Mouse (Mus musculus): ENCODE measurements around the gene Ahdc1. TPM values are rescaled to one million over a fixed set of nuclear protein-coding genes. Genes with fewer than 3 reads are reported as not detected.

Gene Ahdc1
- polyA plus RNA-seq, 1 experiment from 2014 or later = 6.1 TPM

GRCm38 (mm10) chr4:133087835-133088234 lies 76.8 kb downstream of the Ahdc1 start:
- 42% methylated on average over 8 of the region's 8 CpGs for WGBS
- DNase-seq (ENCODE audit: low spot score) = no peak
- no peak for ATAC-seq (ENCODE audit: insufficient read depth, low FRiP score, low TSS enrichment)
- Histone ChIP-seq H3K4me2 (ENCODE audit: low read depth) (no peak overlapping the region), H3K27me3 (ENCODE audit: control insufficient read depth, insufficient read depth, low read length) (peaks cover 7% of the 10 kb centered on the region), H3K9ac (ENCODE audit: low read length) (no peak overlapping the region; the same call in 1 of the 2 replicates), H3K27ac (ENCODE audit: low read depth, low read length) (no peak overlapping the region), H3K4me1 (ENCODE audit: control insufficient read depth, insufficient read depth, low read length) (peaks cover 37% of the 10 kb centered on the region), H3K36me3 (ENCODE audit: control insufficient read depth, insufficient read depth, low read length) (no peaks in the 10 kb centered on the region), H3K4me3 (ENCODE audit: low read depth, low read length) (no peak overlapping the region), H3K9me3 (ENCODE audit: control insufficient read depth, low read length) (no peaks in the 10 kb centered on the region)

- Histone ChIP-seq H3K27me3 (ENCODE audit: control insufficient read depth, insufficient read depth, low read length) (peaks cover 7% of the 10 kb centered on the region), H3K4me3 (ENCODE audit: low read depth, low read length) (no peak overlapping the region), H3K9ac (ENCODE audit: low read length) (no peak overlapping the region), H3K9me3 (ENCODE audit: control insufficient read depth, low read length) (no peaks in the 10 kb centered on the region), H3K27ac (ENCODE audit: low read depth, low read length) (no peak overlapping the region), H3K36me3 (ENCODE audit: control insufficient read depth, insufficient read depth, low read length) (no peaks in the 10 kb centered on the region), H3K4me1 (ENCODE audit: control insufficient read depth, insufficient read depth, low read length) (peaks cover 37% of the 10 kb centered on the region), H3K4me2 (ENCODE audit: low read depth) (no peak overlapping the region)
- DNase-seq (ENCODE audit: low spot score) (no peak), ATAC-seq (ENCODE audit: insufficient read depth, low FRiP score, low TSS enrichment) (no peak)
- WGBS = 87% methylated on average over 9 of the region's 9 CpGs
Observed at GRCm38 (mm10) chr4:133089319-133089718, 78.3 kb downstream of the Ahdc1 start.

- no peak for ATAC-seq (ENCODE audit: insufficient read depth, low FRiP score, low TSS enrichment)
- Histone ChIP-seq H3K4me2 (ENCODE audit: low read depth) (no peak overlapping the region), H3K4me3 (ENCODE audit: low read depth, low read length) (no peak overlapping the region), H3K27ac (ENCODE audit: low read depth, low read length) (no peak overlapping the region), H3K27me3 (ENCODE audit: control insufficient read depth, insufficient read depth, low read length) (peaks cover 7% of the 10 kb centered on the region), H3K36me3 (ENCODE audit: control insufficient read depth, insufficient read depth, low read length) (no peaks in the 10 kb centered on the region), H3K4me1 (ENCODE audit: control insufficient read depth, insufficient read depth, low read length) (peaks cover 36% of the 10 kb centered on the region), H3K9ac (ENCODE audit: low read length) (no peak overlapping the region), H3K9me3 (ENCODE audit: control insufficient read depth, low read length) (no peaks in the 10 kb centered on the region)
- 74% methylated on average over 4 of the region's 4 CpGs for WGBS
- no peak for DNase-seq (ENCODE audit: low spot score)
Observed at GRCm38 (mm10) chr4:133089802-133090201, 78.7 kb downstream of the Ahdc1 start.

GRCm38 (mm10) chr4:133090276-133090719 lies 79.2 kb downstream of the Ahdc1 start:
- WGBS = 31% methylated on average over 8 of the region's 8 CpGs
- ATAC-seq (ENCODE audit: insufficient read depth, low FRiP score, low TSS enrichment) = no peak
- peak overlapping the region; percentile 46; the same call in 1 of the 2 replicates for H3K9ac ChIP-seq (ENCODE audit: low read length)
- H3K4me2 ChIP-seq (ENCODE audit: low read depth) = no peak overlapping the region
- peaks cover 36% of the 10 kb centered on the region for H3K4me1 ChIP-seq (ENCODE audit: control insufficient read depth, insufficient read depth, low read length)
- peak overlapping the region; percentile 53 for H3K27ac ChIP-seq (ENCODE audit: low read depth, low read length)
- H3K36me3 ChIP-seq (ENCODE audit: control insufficient read depth, insufficient read depth, low read length) = no peaks in the 10 kb centered on the region
- peaks cover 2% of the 10 kb centered on the region for H3K27me3 ChIP-seq (ENCODE audit: control insufficient read depth, insufficient read depth, low read length)
- no peak for DNase-seq (ENCODE audit: low spot score)
- H3K9me3 ChIP-seq (ENCODE audit: control insufficient read depth, low read length) = no peaks in the 10 kb centered on the region
- no peak overlapping the region for H3K4me3 ChIP-seq (ENCODE audit: low read depth, low read length)

- ATAC-seq (ENCODE audit: insufficient read depth, low FRiP score, low TSS enrichment) = no peak
- Histone ChIP-seq H3K4me1 (ENCODE audit: control insufficient read depth, insufficient read depth, low read length) (peaks cover 37% of the 10 kb centered on the region), H3K4me2 (ENCODE audit: low read depth) (no peak overlapping the region), H3K9ac (ENCODE audit: low read length) (peak overlapping the region; percentile 10; the same call in 1 of the 2 replicates), H3K27ac (ENCODE audit: low read depth, low read length) (peak overlapping the region; percentile 53), H3K4me3 (ENCODE audit: low read depth, low read length) (no peak overlapping the region), H3K9me3 (ENCODE audit: control insufficient read depth, low read length) (no peaks in the 10 kb centered on the region), H3K27me3 (ENCODE audit: control insufficient read depth, insufficient read depth, low read length) (no peaks in the 10 kb centered on the region), H3K36me3 (ENCODE audit: control insufficient read depth, insufficient read depth, low read length) (no peaks in the 10 kb centered on the region)
- 48% methylated on average over 18 of the region's 18 CpGs for WGBS
- DNase-seq (ENCODE audit: low spot score) = peak; percentile 29
Observed at GRCm38 (mm10) chr4:133090720-133091458, 79.8 kb downstream of the Ahdc1 start.

- no peak overlapping the region for H3K27ac ChIP-seq (ENCODE audit: low read depth, low read length)
- H3K9ac ChIP-seq (ENCODE audit: low read length) = no peak overlapping the region
- DNase-seq (ENCODE audit: low spot score) (no peak), ATAC-seq (ENCODE audit: insufficient read depth, low FRiP score, low TSS enrichment) (no peak)
- H3K36me3 ChIP-seq (ENCODE audit: control insufficient read depth, insufficient read depth, low read length) = no peaks in the 10 kb centered on the region
- H3K4me3 ChIP-seq (ENCODE audit: low read depth, low read length) = no peak overlapping the region
- H3K27me3 ChIP-seq (ENCODE audit: control insufficient read depth, insufficient read depth, low read length) = no peaks in the 10 kb centered on the region
- 91% methylated on average over 4 of the region's 4 CpGs for WGBS
- no peaks in the 10 kb centered on the region for H3K9me3 ChIP-seq (ENCODE audit: control insufficient read depth, low read length)
- peaks cover 31% of the 10 kb centered on the region for H3K4me1 ChIP-seq (ENCODE audit: control insufficient read depth, insufficient read depth, low read length)
- H3K4me2 ChIP-seq (ENCODE audit: low read depth) = no peak overlapping the region
Observed at GRCm38 (mm10) chr4:133091459-133091785, 80.4 kb downstream of the Ahdc1 start.

- Histone ChIP-seq H3K9ac (ENCODE audit: low read length) (peak overlapping the region; percentile 50), H3K9me3 (ENCODE audit: control insufficient read depth, low read length) (no peaks in the 10 kb centered on the region), H3K4me1 (ENCODE audit: control insufficient read depth, insufficient read depth, low read length) (peaks cover 29% of the 10 kb centered on the region), H3K4me3 (ENCODE audit: low read depth, low read length) (no peak overlapping the region), H3K27ac (ENCODE audit: low read depth, low read length) (no peak overlapping the region), H3K4me2 (ENCODE audit: low read depth) (no peak overlapping the region; the same call in 1 of the 2 replicates), H3K36me3 (ENCODE audit: control insufficient read depth, insufficient read depth, low read length) (no peaks in the 10 kb centered on the region), H3K27me3 (ENCODE audit: control insufficient read depth, insufficient read depth, low read length) (no peaks in the 10 kb centered on the region)
- WGBS = 14% methylated on average over 18 of the region's 18 CpGs
- DNase-seq (ENCODE audit: low spot score) (peak; percentile 56), ATAC-seq (ENCODE audit: insufficient read depth, low FRiP score, low TSS enrichment) (no peak)
Observed at GRCm38 (mm10) chr4:133092453-133092901, 81.4 kb downstream of the Ahdc1 start.

GRCm38 (mm10) chr4:133093056-133093455 lies 82.0 kb downstream of the Ahdc1 start:
- DNase-seq (ENCODE audit: low spot score) (no peak), ATAC-seq (ENCODE audit: insufficient read depth, low FRiP score, low TSS enrichment) (no peak)
- no peak overlapping the region for H3K4me3 ChIP-seq (ENCODE audit: low read depth, low read length)
- H3K4me2 ChIP-seq (ENCODE audit: low read depth) = no peak overlapping the region
- no peaks in the 10 kb centered on the region for H3K36me3 ChIP-seq (ENCODE audit: control insufficient read depth, insufficient read depth, low read length)
- H3K27me3 ChIP-seq (ENCODE audit: control insufficient read depth, insufficient read depth, low read length) = no peaks in the 10 kb centered on the region
- no peaks in the 10 kb centered on the region for H3K9me3 ChIP-seq (ENCODE audit: control insufficient read depth, low read length)
- H3K9ac ChIP-seq (ENCODE audit: low read length) = no peak overlapping the region
- H3K27ac ChIP-seq (ENCODE audit: low read depth, low read length) = no peak overlapping the region
- peaks cover 27% of the 10 kb centered on the region for H3K4me1 ChIP-seq (ENCODE audit: control insufficient read depth, insufficient read depth, low read length)
- 59% methylated on average over 6 of the region's 6 CpGs for WGBS

GRCm38 (mm10) chr4:133093481-133094033 lies 82.5 kb downstream of the Ahdc1 start:
- no peak overlapping the region for H3K27ac ChIP-seq (ENCODE audit: low read depth, low read length)
- no peak overlapping the region for H3K9ac ChIP-seq (ENCODE audit: low read length)
- H3K9me3 ChIP-seq (ENCODE audit: control insufficient read depth, low read length) = no peaks in the 10 kb centered on the region
- no peaks in the 10 kb centered on the region for H3K27me3 ChIP-seq (ENCODE audit: control insufficient read depth, insufficient read depth, low read length)
- ATAC-seq (ENCODE audit: insufficient read depth, low FRiP score, low TSS enrichment) (no peak), DNase-seq (ENCODE audit: low spot score) (no peak)
- H3K4me3 ChIP-seq (ENCODE audit: low read depth, low read length) = no peak overlapping the region
- peaks cover 27% of the 10 kb centered on the region for H3K4me1 ChIP-seq (ENCODE audit: control insufficient read depth, insufficient read depth, low read length)
- WGBS = 25% methylated on average over 6 of the region's 6 CpGs
- H3K4me2 ChIP-seq (ENCODE audit: low read depth) = no peak overlapping the region
- no peaks in the 10 kb centered on the region for H3K36me3 ChIP-seq (ENCODE audit: control insufficient read depth, insufficient read depth, low read length)
